Mouse (Mus musculus) thymus, adult 18-20 months (tissue): Measurements from ENCODE around the gene Zfp697.
"Not testable (repeated sequence)": the region's sequence is repeated elsewhere in the genome, so short reads cannot be mapped to it uniquely, and the experiment has no call there.

Experiments
- DNase-seq, 2 experiments: peaks; one replicate each; pipeline ENCODE4 v3.0.0; 2022; ENCODE audit warnings: mixed read lengths in 2 of 2

Gene Zfp697

GRCm38 (mm10) chr3:98422926-98423325 is 40.7 kb downstream of the Zfp697 start:
- no peak for DNase-seq

GRCm38 (mm10) chr3:98426749-98427148 is 44.5 kb downstream of the Zfp697 start:
- no peak for DNase-seq

GRCm38 (mm10) chr3:98427260-98427599 is 45.0 kb downstream of the Zfp697 start:
- DNase-seq, result no peak

- DNase-seq, result peak; percentile 22 to 40
Measured at GRCm38 (mm10) chr3:98427600-98428448, 45.6 kb downstream of the Zfp697 start.

- DNase-seq, result no peak
Measured at GRCm38 (mm10) chr3:98428449-98428775, 46.2 kb downstream of the Zfp697 start.

- no peak for DNase-seq
Measured at GRCm38 (mm10) chr3:98428928-98429525, 46.8 kb downstream of the Zfp697 start.

GRCm38 (mm10) chr3:98434088-98434816 is 52.0 kb downstream of the Zfp697 start:
- DNase-seq, result no peak

- DNase-seq, result no peak
Measured at GRCm38 (mm10) chr3:98435030-98435429, 52.8 kb downstream of the Zfp697 start.

- DNase-seq, result not testable (repeated sequence)
Measured at GRCm38 (mm10) chr3:98442245-98442644, 60.0 kb downstream of the Zfp697 start.

GRCm38 (mm10) chr3:98443149-98443779 is 61.0 kb downstream of the Zfp697 start:
- DNase-seq, result not testable (repeated sequence)

GRCm38 (mm10) chr3:98443924-98444323 is 61.7 kb downstream of the Zfp697 start:
- DNase-seq, result not testable (repeated sequence)

GRCm38 (mm10) chr3:98453786-98454185 is 71.5 kb downstream of the Zfp697 start:
- DNase-seq, result not testable (repeated sequence)

- not testable (repeated sequence) for DNase-seq
Measured at GRCm38 (mm10) chr3:98457026-98457425, 74.8 kb downstream of the Zfp697 start, which contains the start of gene Gm4450. TSS of gene Gm4450 (minus strand) at chr3:98457126.

- not testable (repeated sequence) for DNase-seq
Measured at GRCm38 (mm10) chr3:98469323-98469722, 87.1 kb downstream of the Zfp697 start.

- not testable (repeated sequence) for DNase-seq
Measured at GRCm38 (mm10) chr3:98471057-98471456, 88.8 kb downstream of the Zfp697 start.

- DNase-seq, result not testable (repeated sequence)
Measured at GRCm38 (mm10) chr3:98471499-98471898, 89.2 kb downstream of the Zfp697 start.

- DNase-seq, result not testable (repeated sequence)
Measured at GRCm38 (mm10) chr3:98494184-98494583, 111.9 kb downstream of the Zfp697 start.

GRCm38 (mm10) chr3:98495055-98495454 is 112.8 kb downstream of the Zfp697 start:
- not testable (repeated sequence) for DNase-seq

- not testable (repeated sequence) for DNase-seq
Measured at GRCm38 (mm10) chr3:98496762-98497161, 114.5 kb downstream of the Zfp697 start.

- DNase-seq, result not testable (repeated sequence)
Measured at GRCm38 (mm10) chr3:98497401-98497800, 115.1 kb downstream of the Zfp697 start.

- not testable (repeated sequence) for DNase-seq
Measured at GRCm38 (mm10) chr3:98507229-98507628, 125.0 kb downstream of the Zfp697 start.

GRCm38 (mm10) chr3:98510414-98510813 is 128.2 kb downstream of the Zfp697 start, which contains the start of gene Hsd3b4:
TSS of gene Hsd3b4 (minus strand) at chr3:98510514.
- DNase-seq, result not testable (repeated sequence)

GRCm38 (mm10) chr3:98522779-98523178 is 140.5 kb downstream of the Zfp697 start:
- DNase-seq, result not testable (repeated sequence)
